Mouse (Mus musculus) frontal cortex, postnatal 25 days (tissue): ENCODE results near the gene Lgals7.

Source experiments
- DNase-seq, 2 experiments: peaks; one replicate each; pipeline ENCODE4 v3.0.0; 2022; ENCODE audit warnings: low spot score in 2 of 2

The Lgals7 gene

GRCm38 (mm10) chr7:28863540-28863939 lies at the start of gene Lgals7:
TSS of gene Lgals7 (plus strand) at chr7:28863853.
- DNase-seq, result no peak

DNA sequence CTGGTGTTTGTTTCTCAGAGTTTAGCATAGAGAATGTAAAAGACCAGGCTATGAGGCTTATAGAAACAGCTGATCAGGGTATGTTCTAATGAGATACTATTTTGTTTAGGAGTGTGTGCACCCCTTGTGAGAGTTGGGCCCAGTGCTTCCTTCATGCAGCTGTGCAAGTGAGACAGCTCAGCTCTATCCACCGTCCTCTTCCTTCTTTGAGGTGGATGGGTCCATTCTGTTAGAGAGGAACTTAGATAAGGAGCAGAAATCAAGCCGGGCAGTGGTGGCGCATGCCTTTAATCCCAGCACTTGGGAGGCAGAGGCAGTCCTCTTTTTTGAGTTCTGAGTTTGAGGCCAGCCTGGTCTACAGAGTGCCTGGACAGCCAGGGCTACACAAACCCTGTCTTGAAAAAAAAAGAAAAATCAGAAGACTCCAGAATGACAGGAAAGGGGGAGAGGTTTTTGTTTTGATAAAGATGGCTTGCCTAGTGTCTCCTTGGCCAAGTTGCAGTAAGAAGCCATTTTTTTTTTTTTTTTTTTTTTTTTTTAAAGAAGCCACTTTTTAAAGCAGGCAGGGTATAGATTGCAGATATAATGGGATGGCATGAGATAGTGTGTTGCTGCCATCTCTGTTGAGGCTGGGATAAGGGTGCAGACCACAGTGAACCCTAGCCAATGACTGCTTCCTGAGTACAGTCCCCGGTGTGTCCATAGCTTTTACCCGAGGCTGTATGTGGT lies 49.2 kb upstream of the Lgals7 start:
- DNase-seq, result no peak

GRCm38 (mm10) chr7:28815230-28815629 lies 48.4 kb upstream of the Lgals7 start:
- no peak for DNase-seq

DNA sequence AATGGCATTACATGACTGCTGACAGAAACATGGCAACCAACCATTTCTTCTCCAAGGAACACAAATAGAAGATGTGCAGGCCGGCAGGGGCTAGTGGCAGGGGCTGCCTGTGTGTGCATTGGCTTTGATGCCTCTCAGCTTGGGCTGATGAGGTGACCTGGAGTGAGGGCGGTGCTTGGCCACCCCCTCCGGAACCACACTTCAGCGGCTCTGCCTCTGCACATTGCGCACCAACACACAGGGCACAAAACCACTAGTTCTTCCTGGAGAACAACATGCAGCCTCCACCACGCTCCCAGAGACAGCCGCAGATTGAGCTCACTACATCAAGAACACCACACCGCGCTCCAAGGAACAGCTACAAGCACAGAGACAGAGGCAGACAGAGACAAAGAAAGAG lies 47.5 kb upstream of the Lgals7 start:
- DNase-seq, result no peak

DNA sequence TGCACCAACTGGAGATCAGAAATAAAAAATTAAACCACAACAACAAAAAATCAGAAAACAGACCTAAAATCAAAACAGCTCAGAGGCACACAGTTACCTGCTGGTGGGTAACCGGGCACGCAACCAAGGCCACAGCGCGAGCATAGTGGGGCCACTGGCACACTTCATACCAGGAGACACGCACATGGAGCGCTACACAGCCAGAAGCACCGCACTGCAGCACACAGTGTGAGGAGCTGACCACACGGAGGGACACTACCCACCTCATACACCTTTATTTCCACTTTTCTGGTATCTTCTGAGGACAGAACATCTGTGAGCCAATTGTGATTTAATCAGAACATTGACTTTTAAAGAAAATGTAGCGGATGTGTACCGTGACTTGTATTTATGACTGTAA lies 46.7 kb upstream of the Lgals7 start:
- no peak for DNase-seq

- no peak for DNase-seq
Observed at GRCm38 (mm10) chr7:28817524-28817923, 46.1 kb upstream of the Lgals7 start.

DNA sequence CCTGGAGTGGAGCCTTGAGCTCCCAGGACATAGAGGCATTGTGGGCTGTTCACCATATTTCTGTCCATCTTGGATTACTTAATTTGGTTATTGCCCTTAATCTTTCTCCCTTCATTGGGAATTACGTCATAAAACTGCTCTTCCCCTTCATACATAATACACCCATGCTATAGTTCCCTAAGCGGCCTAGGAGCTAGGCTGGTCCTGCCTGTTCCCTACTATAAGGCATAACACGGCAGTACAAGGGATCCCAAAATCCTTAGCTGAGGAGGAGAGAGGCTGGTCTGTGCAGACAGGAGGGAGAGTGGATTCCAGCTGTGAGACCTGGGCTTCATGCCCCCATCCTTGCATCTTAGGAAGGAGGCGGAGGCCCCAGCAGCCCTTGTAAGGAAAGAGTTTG lies 45.7 kb upstream of the Lgals7 start:
- DNase-seq, result no peak

DNA sequence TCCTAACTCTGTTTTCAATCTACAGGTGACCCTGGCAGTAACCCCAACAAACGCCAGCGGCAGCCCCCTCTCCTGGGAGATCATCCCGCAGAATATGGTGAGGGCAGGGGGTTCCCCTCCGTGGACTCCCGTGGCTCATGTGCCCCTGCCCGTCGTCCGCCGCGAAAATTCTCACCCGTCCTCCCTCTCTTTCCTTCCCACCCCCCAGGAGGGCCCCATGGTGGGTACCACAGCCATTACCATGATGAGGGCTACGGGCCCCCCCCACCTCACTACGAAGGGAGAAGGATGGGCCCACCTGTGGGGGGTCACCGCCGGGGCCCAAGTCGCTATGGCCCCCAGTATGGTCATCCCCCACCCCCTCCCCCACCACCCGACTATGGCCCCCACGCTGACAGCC lies 45.2 kb upstream of the Lgals7 start:
- DNase-seq, result no peak

GRCm38 (mm10) chr7:28818861-28819452 lies 44.7 kb upstream of the Lgals7 start:
- no peak for DNase-seq

- no peak for DNase-seq
Observed at GRCm38 (mm10) chr7:28819571-28819970, 44.1 kb upstream of the Lgals7 start.

DNA sequence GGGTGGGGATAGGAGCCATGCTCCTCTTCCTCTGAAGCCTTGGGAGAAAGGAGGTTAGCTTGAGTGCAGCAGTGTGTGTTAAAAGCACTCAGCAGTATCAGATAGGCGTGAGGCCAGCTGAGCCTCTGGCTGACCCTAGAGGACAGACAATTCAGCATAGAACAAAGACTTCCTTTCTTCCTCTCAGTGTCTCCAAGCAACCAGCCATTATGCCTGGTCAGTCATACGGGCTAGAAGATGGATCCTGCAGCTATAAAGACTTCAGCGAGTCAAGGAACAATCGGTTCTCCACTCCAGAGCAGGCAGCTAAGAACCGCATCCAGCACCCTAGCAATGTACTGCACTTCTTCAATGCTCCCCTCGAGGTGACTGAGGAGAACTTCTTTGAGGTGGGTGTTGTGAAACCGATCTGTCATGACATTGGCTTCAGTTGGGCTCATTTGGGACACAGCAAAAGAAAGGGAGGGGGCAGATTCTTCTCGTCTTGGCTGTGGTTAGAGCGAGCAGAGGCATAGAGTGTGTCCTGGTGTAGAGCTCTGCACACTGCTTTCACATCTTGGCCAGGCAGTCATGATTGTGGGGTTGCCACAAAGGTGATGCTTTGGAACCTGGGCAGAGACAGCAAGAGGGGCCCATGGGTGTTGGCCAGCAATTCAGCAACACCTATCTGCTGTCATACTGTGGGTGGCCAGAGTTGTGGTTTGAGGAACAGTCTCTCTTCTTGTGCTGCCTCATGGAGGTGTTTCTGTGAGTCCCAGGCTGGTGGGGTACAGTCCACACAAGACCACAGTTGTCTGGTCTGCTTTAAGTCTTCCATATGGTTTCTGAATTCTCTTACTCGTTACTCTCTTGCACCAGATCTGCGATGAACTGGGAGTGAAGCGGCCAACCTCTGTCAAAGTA lies 43.0 kb upstream of the Lgals7 start:
- DNase-seq, result no peak

DNA sequence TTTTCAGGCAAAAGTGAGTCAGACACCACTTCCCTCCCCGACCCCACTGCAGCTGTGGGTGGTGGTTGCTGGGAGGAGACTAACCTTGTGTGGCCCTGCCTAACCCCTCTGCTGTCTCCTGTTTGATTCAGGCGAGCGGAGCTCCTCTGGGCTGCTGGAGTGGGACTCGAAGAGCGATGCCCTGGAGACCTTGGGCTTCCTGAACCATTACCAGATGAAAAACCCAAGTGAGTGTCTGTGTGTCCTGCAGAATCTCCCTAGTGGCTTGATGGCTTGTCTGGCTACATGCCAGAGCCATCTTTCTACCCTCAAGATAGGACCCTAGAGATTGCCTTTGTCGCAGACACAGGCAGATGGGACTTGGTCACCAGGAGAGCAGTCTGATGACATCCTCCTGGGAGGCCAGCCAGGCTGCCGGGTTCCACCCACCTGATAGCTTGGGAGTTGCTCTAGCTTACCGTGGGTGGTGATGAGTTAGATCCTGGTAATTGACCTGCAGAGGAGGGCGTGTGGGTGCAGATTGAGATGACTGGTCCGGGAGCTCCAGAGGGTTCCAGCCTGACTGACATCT lies 42.3 kb upstream of the Lgals7 start:
- no peak for DNase-seq

- DNase-seq, result no peak
Observed at GRCm38 (mm10) chr7:28822556-28822955, 41.1 kb upstream of the Lgals7 start.

GRCm38 (mm10) chr7:28822993-28823903 lies 40.4 kb upstream of the Lgals7 start:
- DNase-seq, result no peak

GRCm38 (mm10) chr7:28823932-28824331 lies 39.7 kb upstream of the Lgals7 start:
- no peak for DNase-seq

GRCm38 (mm10) chr7:28824941-28825685 lies 38.5 kb upstream of the Lgals7 start, which contains the start of gene Ech1:
TSS of gene Ech1 (plus strand) at chr7:28825217.
- DNase-seq, result peak; percentile 78 to 79

DNA sequence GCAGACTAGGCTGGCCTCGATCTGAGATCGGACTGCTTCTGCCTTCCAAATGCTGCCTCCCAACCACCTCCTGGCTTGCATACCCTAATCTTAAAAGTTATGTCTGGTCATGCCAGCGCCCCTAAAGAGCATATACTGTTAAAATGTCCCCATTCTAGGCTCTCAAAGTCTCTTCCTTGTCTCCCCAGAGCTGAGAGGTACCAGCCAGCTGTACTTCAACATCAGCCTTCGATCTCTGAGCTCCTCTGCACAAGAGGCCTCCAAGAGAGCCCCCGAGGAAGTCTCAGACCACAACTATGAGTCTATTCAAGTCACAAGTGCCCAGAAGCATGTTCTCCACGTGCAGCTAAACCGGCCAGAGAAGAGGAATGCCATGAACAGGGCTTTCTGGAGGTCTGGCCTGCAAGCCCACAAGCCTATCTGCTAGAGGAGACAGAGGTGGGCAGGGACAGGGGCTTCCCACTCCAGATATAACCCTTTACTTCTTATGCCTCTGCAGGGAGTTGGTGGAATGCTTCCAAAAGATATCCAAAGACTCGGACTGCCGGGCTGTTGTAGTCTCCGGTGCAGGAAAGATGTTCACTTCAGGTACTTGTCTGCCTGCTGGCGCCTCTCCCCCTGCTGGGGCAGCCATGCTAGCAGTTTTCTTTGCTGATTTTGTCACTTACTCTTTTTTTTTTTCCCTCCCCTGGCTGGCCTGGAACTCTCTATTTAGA lies 37.8 kb upstream of the Lgals7 start:
- DNase-seq, result no peak

- DNase-seq, result no peak
Observed at GRCm38 (mm10) chr7:28826402-28826772, 37.3 kb upstream of the Lgals7 start.

GRCm38 (mm10) chr7:28827338-28827737 lies 36.3 kb upstream of the Lgals7 start:
- no peak for DNase-seq

GRCm38 (mm10) chr7:28829821-28830220 lies 33.8 kb upstream of the Lgals7 start:
- no peak for DNase-seq
